Mouse (Mus musculus) hindbrain, embryonic 15.5 days (tissue): ENCODE measurements around the gene Cebpb. TPM values are rescaled to one million over a fixed set of nuclear protein-coding genes. Genes with fewer than 3 reads are reported as not detected.
A peak's percentile ranks its signal among the peaks of the same experiment; 100 is the strongest.

ENCODE experiments used
- ATAC-seq: fragments of 200-750 bp; cut with Nextera tagmentation; 2 replicates; pipeline ENCODE4 v1.8.0; 2017; ENCODE audit warnings: low read depth, moderate number of reproducible peaks, moderate TSS enrichment; ENCODE audit not compliant: low FRiP score
- H3K27ac ChIP-seq: fragments of 300-500 bp; sonication (generic); replicated peaks from 2 replicates; pipeline ENCODE4 v1.5.1; 2015; ENCODE audit warnings: mild to moderate bottlenecking, inconsistent platforms
- H3K27me3 ChIP-seq: fragments of 300-500 bp; sonication (generic); 2 replicates; pipeline ENCODE4 v1.6.1; 2015; ENCODE audit warnings: control low read depth, inconsistent platforms
- H3K36me3 ChIP-seq: fragments of 300-500 bp; sonication (generic); 2 replicates; pipeline ENCODE4 v1.6.1; 2015; ENCODE audit warnings: control low read depth, inconsistent platforms
- H3K4me1 ChIP-seq: fragments of 300-500 bp; sonication (generic); replicated peaks from 2 replicates; pipeline ENCODE4 v1.6.1; 2015; ENCODE audit warnings: control low read depth, inconsistent platforms
- H3K4me2 ChIP-seq: fragments of 300-500 bp; sonication (generic); 2 replicates; pipeline ENCODE4 v1.6.1; 2015; ENCODE audit warnings: moderate library complexity, mild to moderate bottlenecking, inconsistent platforms
- H3K4me3 ChIP-seq: fragments of 300-500 bp; sonication (generic); 2 replicates; pipeline ENCODE4 v1.5.1; 2015; ENCODE audit warnings: mild to moderate bottlenecking, inconsistent platforms
- H3K9ac ChIP-seq: fragments of 300-500 bp; sonication (generic); 2 replicates; pipeline ENCODE4 v1.6.1; 2015; ENCODE audit warnings: inconsistent platforms
- H3K9me3 ChIP-seq: fragments of 300-500 bp; sonication (generic); 2 replicates; pipeline ENCODE4 v1.6.1; 2016; ENCODE audit warnings: control low read depth, inconsistent platforms
- WGBS: fragments of 180-500 bp; shearing (Covaris S2); methylation state at CpG from one replicate; pipeline ENCODE4 v1.1.7; 2015; 5-methylcytosine and 5-hydroxymethylcytosine counted together
- polyA plus RNA-seq: library from polyadenylated mRNA; unstranded; fragments of >200 nt; fragmentation: Nextera tagmentation; extraction: Ambion mirVana; gene quantifications from 2 replicates; pipeline ENCODE4 v1.2.1, GENCODE M21; 2015

Cebpb gene
- polyA plus RNA-seq, 1 experiment from 2014 or later = 3.2 TPM

- no peak overlapping the region for H3K27ac ChIP-seq
- no peak overlapping the region for H3K4me3 ChIP-seq
- H3K9ac ChIP-seq = no peak overlapping the region
- no peaks in the 10 kb centered on the region for H3K27me3 ChIP-seq
- H3K4me1 ChIP-seq = peaks cover 4% of the 10 kb centered on the region
- no peaks in the 10 kb centered on the region for H3K9me3 ChIP-seq
- no peaks in the 10 kb centered on the region for H3K36me3 ChIP-seq
- ATAC-seq = no peak
- no peak overlapping the region for H3K4me2 ChIP-seq
- whole genome bisulfite sequencing = 78% methylated on average over 4 of the region's 4 CpGs
Measured at GRCm38 (mm10) chr2:167669398-167669797, 19.3 kb upstream of the Cebpb start.

GRCm38 (mm10) chr2:167671101-167671633, 17.5 kb upstream of the Cebpb start:
- 85% methylated on average over 5 of the region's 5 CpGs for WGBS

GRCm38 (mm10) chr2:167672212-167672685, 16.5 kb upstream of the Cebpb start:
- Histone ChIP-seq H3K9me3 (no peaks in the 10 kb centered on the region), H3K27ac (no peak overlapping the region), H3K9ac (no peak overlapping the region), H3K4me3 (no peak overlapping the region), H3K4me1 (peaks cover 4% of the 10 kb centered on the region), H3K4me2 (peak overlapping the region; percentile 32; the same call in 1 of the 2 replicates), H3K27me3 (no peaks in the 10 kb centered on the region), H3K36me3 (no peaks in the 10 kb centered on the region)
- ATAC-seq = 0 out of 2 replicates have a peak, but pooled peaks have one; percentile 48
- 18% methylated on average over 13 of the region's 13 CpGs for WGBS

More at GRCm38 (mm10) chr2:167671101-167671633, 17.5 kb upstream of the Cebpb start:
- no peak for ATAC-seq
- Histone ChIP-seq H3K9me3 (no peaks in the 10 kb centered on the region), H3K4me1 (peaks cover 4% of the 10 kb centered on the region), H3K9ac (no peak overlapping the region), H3K27me3 (no peaks in the 10 kb centered on the region), H3K4me3 (no peak overlapping the region), H3K36me3 (no peaks in the 10 kb centered on the region), H3K27ac (no peak overlapping the region), H3K4me2 (no peak overlapping the region)

DNA sequence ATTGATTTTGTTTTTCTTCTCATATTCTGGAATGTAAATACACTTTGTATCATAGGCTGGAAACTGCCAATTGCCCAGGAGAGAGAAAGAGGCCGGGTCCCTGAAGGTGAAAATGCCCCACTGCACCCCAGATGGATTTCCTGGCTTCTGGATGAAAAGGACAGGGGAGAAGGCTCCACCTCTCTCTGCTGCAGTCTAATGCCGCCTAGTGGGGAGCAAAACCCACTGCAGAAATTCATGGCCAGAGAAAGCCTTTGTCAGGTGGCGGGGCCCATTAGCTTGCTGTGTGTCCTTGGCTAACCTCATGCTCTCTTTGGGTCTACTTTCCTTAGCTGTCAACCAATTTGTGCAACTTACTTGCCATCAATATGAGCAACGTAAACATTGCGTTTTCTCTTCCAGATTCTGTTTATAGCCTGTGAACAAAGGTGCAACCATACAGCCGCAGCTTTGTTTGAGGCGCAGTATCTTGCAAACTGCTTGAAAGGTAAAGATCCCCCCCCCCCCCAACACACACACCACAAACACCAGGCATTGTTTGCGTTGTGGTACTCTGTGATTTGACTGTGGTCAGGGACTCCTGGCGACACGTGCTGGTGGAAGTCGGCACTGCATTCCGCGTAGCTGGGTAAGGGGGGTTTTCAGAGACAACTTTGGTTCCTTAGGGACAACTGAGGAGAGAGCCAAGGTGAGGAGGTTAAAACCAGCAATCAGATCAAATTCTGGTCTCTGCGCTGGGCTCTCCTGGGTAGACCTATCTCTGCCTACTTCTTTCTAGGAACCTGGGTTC, 13.4 kb upstream of the Cebpb start:
- Histone ChIP-seq H3K4me2 (no peak overlapping the region), H3K27me3 (no peaks in the 10 kb centered on the region), H3K9ac (no peak overlapping the region), H3K36me3 (no peaks in the 10 kb centered on the region), H3K9me3 (no peaks in the 10 kb centered on the region), H3K4me1 (peaks cover 7% of the 10 kb centered on the region), H3K27ac (no peak overlapping the region), H3K4me3 (no peak overlapping the region)
- 41% methylated on average over 14 of the region's 14 CpGs for WGBS
- no peak for ATAC-seq

GRCm38 (mm10) chr2:167678600-167678999, 10.1 kb upstream of the Cebpb start:
- Histone ChIP-seq H3K4me2 (no peak overlapping the region), H3K9ac (no peak overlapping the region), H3K36me3 (no peaks in the 10 kb centered on the region), H3K4me3 (no peak overlapping the region), H3K27ac (no peak overlapping the region), H3K4me1 (0 out of 2 replicates have a peak, but pooled peaks cover 2% of the 10 kb centered on the region), H3K27me3 (no peaks in the 10 kb centered on the region), H3K9me3 (no peaks in the 10 kb centered on the region)
- ATAC-seq = no peak
- WGBS = 49% methylated on average over 5 of the region's 5 CpGs

GRCm38 (mm10) chr2:167679902-167680430, 8.7 kb upstream of the Cebpb start:
- no peaks in the 10 kb centered on the region for H3K36me3 ChIP-seq
- H3K4me2 ChIP-seq = no peak overlapping the region
- H3K27ac ChIP-seq = no peak overlapping the region
- peak; percentile 61; the same call in 1 of the 2 replicates for ATAC-seq
- H3K9ac ChIP-seq = no peak overlapping the region
- no peaks in the 10 kb centered on the region for H3K9me3 ChIP-seq
- H3K27me3 ChIP-seq = 0 out of 2 replicates have a peak, but pooled peaks cover 5% of the 10 kb centered on the region
- 3% methylated on average over 13 of the region's 13 CpGs for WGBS
- no peak overlapping the region for H3K4me3 ChIP-seq
- H3K4me1 ChIP-seq = 0 out of 2 replicates have a peak, but pooled peaks cover 2% of the 10 kb centered on the region

DNA sequence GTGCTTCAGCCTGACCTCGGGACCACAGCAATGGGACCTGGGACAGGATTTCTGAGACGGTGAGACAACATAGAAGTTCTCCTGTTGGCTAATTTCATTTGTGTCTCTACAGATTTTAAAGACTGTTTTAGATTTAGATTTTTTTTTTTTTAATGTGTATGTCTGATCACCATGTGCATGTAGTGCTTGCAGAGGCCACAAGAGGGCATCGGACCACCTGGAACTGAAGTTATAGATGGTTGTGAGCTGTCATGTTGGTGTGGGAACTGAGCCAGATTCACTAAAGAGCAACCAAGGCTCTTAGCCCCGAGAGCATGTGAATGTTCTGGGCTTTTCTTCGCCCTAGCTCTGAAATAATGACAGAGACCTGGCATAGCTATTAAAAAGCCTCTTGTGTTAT, 8.1 kb upstream of the Cebpb start:
- WGBS = 55% methylated on average over 5 of the region's 5 CpGs
- no peak for ATAC-seq
- Histone ChIP-seq H3K4me3 (no peak overlapping the region), H3K9me3 (no peaks in the 10 kb centered on the region), H3K9ac (no peak overlapping the region), H3K36me3 (no peaks in the 10 kb centered on the region), H3K27ac (no peak overlapping the region), H3K27me3 (0 out of 2 replicates have a peak, but pooled peaks cover 5% of the 10 kb centered on the region), H3K4me2 (no peak overlapping the region), H3K4me1 (0 out of 2 replicates have a peak, but pooled peaks cover 2% of the 10 kb centered on the region)

DNA sequence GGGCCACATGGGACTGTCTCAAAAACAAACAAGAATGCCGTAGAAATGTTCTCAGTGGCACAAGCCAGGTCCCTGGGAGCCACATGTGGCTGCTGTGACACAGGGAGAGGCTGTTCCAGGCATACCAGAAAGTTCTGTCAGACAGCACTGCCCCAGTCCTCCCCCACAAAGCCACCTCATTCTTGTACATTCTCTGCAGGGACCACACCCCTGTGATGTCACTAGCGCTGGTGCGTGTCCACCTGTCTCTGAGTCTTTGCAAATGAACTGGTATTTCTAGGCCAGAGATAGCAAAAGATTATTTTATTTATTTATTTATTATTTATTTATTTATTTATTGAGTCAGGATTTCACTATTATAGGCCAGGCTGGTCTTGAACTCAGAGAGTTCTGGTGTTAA, 5.0 kb upstream of the Cebpb start:
- Histone ChIP-seq H3K36me3 (no peaks in the 10 kb centered on the region), H3K9ac (no peak overlapping the region), H3K9me3 (no peaks in the 10 kb centered on the region), H3K4me1 (peaks cover 8% of the 10 kb centered on the region), H3K4me2 (no peak overlapping the region), H3K27me3 (peaks cover 24% of the 10 kb centered on the region; the same call in 1 of the 2 replicates), H3K4me3 (no peak overlapping the region), H3K27ac (no peak overlapping the region)
- no peak for ATAC-seq
- 83% methylated on average over 3 of the region's 3 CpGs for WGBS

DNA sequence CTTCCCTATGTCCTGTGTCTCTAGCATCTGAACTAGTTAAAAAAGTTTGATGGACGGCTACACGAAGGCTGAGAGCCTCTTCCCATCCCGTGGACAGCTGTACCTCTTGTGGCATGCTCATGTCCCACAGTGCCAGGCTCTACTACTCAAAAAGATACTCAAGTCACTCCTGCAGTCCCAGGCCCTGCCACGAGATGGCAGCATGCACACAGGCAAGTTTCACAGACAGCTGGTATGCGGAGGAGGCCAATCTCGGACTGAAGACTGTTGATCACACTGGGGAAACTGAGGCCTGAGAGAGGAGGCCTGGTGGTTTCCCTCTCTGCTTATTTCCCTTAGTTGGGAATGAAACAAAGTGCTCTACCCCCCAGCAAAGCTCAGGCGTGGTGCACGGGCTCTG, 3.6 kb upstream of the Cebpb start:
- Histone ChIP-seq H3K4me2 (no peak overlapping the region), H3K36me3 (no peaks in the 10 kb centered on the region), H3K27me3 (peaks cover 27% of the 10 kb centered on the region), H3K4me1 (peaks cover 17% of the 10 kb centered on the region), H3K4me3 (no peak overlapping the region), H3K9ac (no peak overlapping the region), H3K9me3 (no peaks in the 10 kb centered on the region), H3K27ac (no peak overlapping the region)
- 7% methylated on average over 8 of the region's 8 CpGs for WGBS
- peak; percentile 40; the same call in 1 of the 2 replicates for ATAC-seq

GRCm38 (mm10) chr2:167685865-167686264, 2.9 kb upstream of the Cebpb start:
- Histone ChIP-seq H3K27me3 (peaks cover 33% of the 10 kb centered on the region), H3K4me3 (no peak overlapping the region), H3K9me3 (no peaks in the 10 kb centered on the region), H3K36me3 (no peaks in the 10 kb centered on the region), H3K27ac (no peak overlapping the region), H3K4me1 (peaks cover 21% of the 10 kb centered on the region), H3K9ac (no peak overlapping the region), H3K4me2 (no peak overlapping the region)
- 86% methylated on average over 3 of the region's 3 CpGs for WGBS
- ATAC-seq = no peak

- Histone ChIP-seq H3K27ac (no peak overlapping the region), H3K27me3 (peaks cover 41% of the 10 kb centered on the region), H3K4me1 (peaks cover 21% of the 10 kb centered on the region), H3K9me3 (no peaks in the 10 kb centered on the region), H3K4me2 (no peak overlapping the region), H3K36me3 (no peaks in the 10 kb centered on the region), H3K4me3 (no peak overlapping the region), H3K9ac (no peak overlapping the region)
- WGBS = 78% methylated on average over 16 of the region's 16 CpGs
- no peak for ATAC-seq
Measured at GRCm38 (mm10) chr2:167686382-167687249, 2.1 kb upstream of the Cebpb start.
